Mouse (Mus musculus) cerebellum, adult 2 months (tissue): ENCODE results near the gene Supv3l1. TPM values are rescaled to one million over a fixed set of nuclear protein-coding genes. Genes with fewer than 3 reads are reported as not detected.

Experiments used
- DNase-seq, 2 experiments: peaks; one replicate each; pipeline ENCODE4 v3.0.0; 2021
- H3K27ac ChIP-seq: fragments of 200-500 bp; 2 replicates; pipeline ENCODE4 v1.5.1; 2012; ENCODE audit warnings: low read length, control low read depth, inconsistent platforms; ENCODE audit not compliant: insufficient read depth
- H3K27me3 ChIP-seq: fragments of 200-500 bp; 2 replicates; pipeline ENCODE4 v1.6.1; 2012; ENCODE audit warnings: inconsistent platforms, mild to moderate bottlenecking, low read length, moderate library complexity; ENCODE audit not compliant: control insufficient read depth, insufficient read depth
- H3K4me1 ChIP-seq: fragments of 200-500 bp; 2 replicates; pipeline ENCODE4 v1.6.1; 2011; ENCODE audit warnings: low read length; ENCODE audit not compliant: control insufficient read depth, insufficient read depth
- H3K4me3 ChIP-seq: fragments of 200-500 bp; replicated peaks from 2 replicates; pipeline ENCODE3; 2011; ENCODE audit warnings: mild to moderate bottlenecking, low read depth, low read length, control low read depth; ENCODE audit not compliant: insufficient read depth
- CTCF ChIP-seq: fragments of 200-500 bp; IDR thresholded peaks from 2 replicates; pipeline ENCODE4 v1.5.1; 2011; ENCODE audit warnings: low read depth, mild to moderate bottlenecking, control low read depth, low read length, moderate library complexity, borderline replicate concordance; ENCODE audit not compliant: insufficient read depth
- POLR2A ChIP-seq: fragments of 200-500 bp; IDR thresholded peaks from 2 replicates; pipeline ENCODE4 v1.6.1; 2011; ENCODE audit warnings: low read length, control low read depth, borderline replicate concordance; ENCODE audit not compliant: insufficient read depth
- WGBS: fragments of 180-500 bp; shearing (Covaris S2); methylation state at CpG from one replicate; pipeline ENCODE4 v1.1.7; 2018; 5-methylcytosine and 5-hydroxymethylcytosine counted together
- polyA plus RNA-seq: library from polyadenylated mRNA; depleted of rRNA; stranded (reverse); fragments of >200 nt; gene quantifications from 2 replicates; pipeline ENCODE4 v1.2.3, GENCODE M21; 2012; rRNA removed

Gene Supv3l1
- polyA plus RNA-seq, 1 experiment = 37.3 TPM

DNA sequence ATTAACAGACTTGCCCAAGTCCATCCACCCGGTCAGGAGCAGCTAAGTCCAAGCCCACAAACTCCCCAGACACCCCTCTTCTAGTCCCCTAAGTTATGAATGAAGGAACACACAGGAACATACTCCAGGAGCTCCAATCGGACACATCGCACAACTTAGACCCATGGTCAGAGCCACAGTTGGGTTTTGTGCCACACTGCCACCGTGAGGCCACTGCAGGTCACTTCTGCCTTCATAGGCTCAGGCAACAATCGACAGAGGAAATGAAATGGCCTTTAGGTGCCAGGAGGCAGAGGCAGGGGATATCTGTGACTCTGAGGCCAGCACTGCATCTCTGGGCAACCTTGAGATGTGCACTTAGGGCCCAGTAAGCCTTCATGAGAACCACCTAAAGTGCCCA is 38.6 kb downstream of the Supv3l1 start:
- Histone ChIP-seq H3K4me3 (peak overlapping the region; percentile 33), H3K4me1 (peaks cover 11% of the 10 kb centered on the region; the same call in 1 of the 2 replicates)

DNA sequence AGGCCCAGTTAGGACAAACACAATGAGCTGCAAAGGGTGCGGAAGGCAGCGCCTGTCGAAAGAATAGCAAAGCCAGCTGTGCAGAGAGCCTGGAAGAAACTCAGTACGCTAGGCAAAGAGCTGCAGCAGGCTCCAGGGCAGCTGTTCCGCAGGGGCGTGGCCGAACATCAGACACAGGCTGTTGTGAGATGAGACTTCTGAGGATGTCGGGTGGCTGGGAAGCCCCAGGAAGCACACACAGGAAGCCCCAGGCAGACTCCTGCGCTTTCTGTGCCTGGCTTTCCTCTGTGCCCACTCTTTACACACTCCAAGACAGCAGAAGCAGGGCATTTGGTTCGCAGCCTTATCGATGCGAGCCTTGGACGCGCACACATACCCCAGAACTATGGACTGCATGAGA is 44.6 kb downstream of the Supv3l1 start:
- WGBS = 63% methylated on average over 14 of the region's 14 CpGs
- no peak for TF ChIP-seq CTCF
- Histone ChIP-seq H3K4me1 (peaks cover 3% of the 10 kb centered on the region; the same call in 1 of the 2 replicates), H3K4me3 (no peak overlapping the region), H3K27me3 (no peaks in the 10 kb centered on the region), H3K27ac (no peak overlapping the region)
- DNase-seq = no peak

More for the DNA sequence above, 38.6 kb downstream of the Supv3l1 start:
- 2% methylated on average over 5 of the region's 5 CpGs for WGBS
- no peak overlapping the region for H3K27ac ChIP-seq
- H3K27me3 ChIP-seq = no peaks in the 10 kb centered on the region
- DNase-seq = peak; percentile 78 to 82
- TF ChIP-seq POLR2A = no peak
- peak; percentile 97 for TF ChIP-seq CTCF

DNA sequence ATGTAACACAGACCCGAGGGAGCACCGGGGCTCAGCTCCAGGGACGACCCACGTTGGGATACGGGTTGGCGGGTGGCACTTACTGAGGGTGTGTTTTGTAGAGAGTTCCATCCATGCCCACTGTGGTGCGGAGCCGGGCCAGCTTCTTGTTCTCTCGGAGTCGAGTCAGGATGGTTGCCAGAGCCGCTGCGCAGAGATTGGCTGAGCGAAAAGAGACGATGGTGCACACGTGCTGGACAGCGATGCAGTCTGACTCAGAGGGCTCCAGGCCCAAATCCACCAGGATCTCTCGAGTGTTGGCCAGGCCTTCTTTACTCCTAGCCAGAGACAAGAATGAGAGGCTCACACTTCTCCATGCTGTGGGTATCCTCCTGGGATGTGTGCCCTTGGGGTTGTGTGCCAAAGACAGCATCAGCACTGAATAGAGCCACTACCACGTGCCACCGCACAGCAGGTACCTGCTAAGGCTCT is 47.9 kb downstream of the Supv3l1 start:
- no peak for TF ChIP-seq CTCF
- TF ChIP-seq POLR2A = no peak

DNA sequence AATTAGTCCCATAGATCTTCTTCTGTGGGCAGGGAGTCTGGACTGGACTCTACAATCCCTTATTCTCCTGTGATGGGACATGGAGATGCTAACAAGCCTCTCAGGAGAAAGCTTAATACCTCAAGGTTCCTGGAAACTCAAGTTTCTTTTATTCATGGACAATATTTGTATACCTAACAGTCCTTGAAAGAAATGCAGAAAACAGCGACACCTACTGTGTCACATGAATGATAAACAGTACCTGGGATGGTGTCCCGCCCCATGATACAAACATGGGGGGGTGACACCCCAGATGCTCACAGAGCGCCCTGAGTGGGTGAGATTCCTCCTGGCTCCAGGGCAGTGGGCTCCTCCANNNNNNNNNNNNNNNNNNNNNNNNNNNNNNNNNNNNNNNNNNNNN is 66.5 kb downstream of the Supv3l1 start:
- no peaks in the 10 kb centered on the region for H3K4me1 ChIP-seq
- H3K4me3 ChIP-seq = no peak overlapping the region
- no peak overlapping the region for H3K27ac ChIP-seq
- DNase-seq = no peak
- TF ChIP-seq CTCF = no peak
- no peak for TF ChIP-seq POLR2A
- H3K27me3 ChIP-seq = no peaks in the 10 kb centered on the region
- WGBS = 71% methylated on average over 3 of the region's 3 CpGs

More for the DNA sequence above, 47.9 kb downstream of the Supv3l1 start:
- DNase-seq = peak; percentile 43 to 63
- H3K4me3 ChIP-seq = no peak overlapping the region
- H3K27me3 ChIP-seq = no peaks in the 10 kb centered on the region
- H3K4me1 ChIP-seq = peaks cover 3% of the 10 kb centered on the region; the same call in 1 of the 2 replicates
- WGBS = 11% methylated on average over 19 of the region's 19 CpGs
- no peak overlapping the region for H3K27ac ChIP-seq

DNA sequence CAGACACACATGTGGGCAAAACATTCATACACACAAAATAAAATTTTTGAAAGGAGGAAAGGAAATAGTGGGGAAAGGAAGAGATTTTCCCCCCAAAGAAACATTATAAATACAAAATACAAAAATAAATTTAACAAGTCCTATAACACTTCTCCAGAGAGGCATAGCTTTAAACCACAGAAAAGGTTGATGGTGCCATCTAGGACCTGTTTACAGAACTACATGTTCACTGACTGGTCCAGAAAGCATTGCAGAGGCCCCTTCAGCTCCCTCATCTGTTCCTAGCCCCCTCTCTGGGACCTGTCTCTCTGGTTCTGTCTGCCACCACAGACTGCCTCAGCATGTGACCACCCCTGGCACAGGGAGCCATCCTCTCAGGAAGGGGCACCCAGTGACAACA is 68.6 kb downstream of the Supv3l1 start:
- no peak for DNase-seq
- peak; percentile 36; the same call in 1 of the 2 replicates for TF ChIP-seq CTCF
- no peak for TF ChIP-seq POLR2A
- H3K27me3 ChIP-seq = no peaks in the 10 kb centered on the region
- no peak overlapping the region for H3K27ac ChIP-seq
- H3K4me3 ChIP-seq = no peak overlapping the region
- no peaks in the 10 kb centered on the region for H3K4me1 ChIP-seq

DNA sequence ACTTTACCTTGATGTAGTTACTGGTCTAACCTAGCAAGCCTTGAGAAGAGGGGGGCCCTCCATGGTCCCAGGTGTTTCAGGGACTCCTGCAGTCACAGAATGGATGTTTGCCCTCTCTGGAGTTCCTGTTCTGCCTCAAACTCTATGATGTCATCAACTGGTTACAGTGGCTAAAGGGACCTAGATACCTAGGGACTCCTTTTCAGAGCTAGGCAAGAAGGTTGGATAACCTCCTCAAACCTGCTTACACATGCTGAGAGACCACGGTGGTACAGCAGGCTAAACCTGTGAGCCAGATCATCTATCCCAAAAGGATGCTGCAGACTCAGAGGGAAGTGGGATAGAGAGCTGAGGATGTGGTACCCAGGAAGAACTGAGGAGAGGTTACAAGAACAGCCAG is 69.7 kb downstream of the Supv3l1 start, which contains the start of gene Hk1:
TSS of gene Hk1 (minus strand) at position 101 of the 400 bp plus-strand sequence.
- no peak for DNase-seq
- no peaks in the 10 kb centered on the region for H3K27me3 ChIP-seq
- WGBS = 87% methylated on average over 1 of the region's 1 CpGs
- H3K4me1 ChIP-seq = no peaks in the 10 kb centered on the region
- H3K4me3 ChIP-seq = no peak within 1 kb of the TSS
- no peak within 1 kb of the TSS for H3K27ac ChIP-seq
- TF ChIP-seq CTCF (no peak), POLR2A (no peak)

Other genes starting within 250 kb of the Supv3l1 start
- gene Tspan15, start 218.5 kb downstream of the Supv3l1 start, polyA plus RNA-seq = 51.2 and 55.0 TPM in 2 replicates
- 0.07 TPM in 1 of 2 replicates, not detected in the other for gene Tacr2, start 197.3 kb downstream of the Supv3l1 start, polyA plus RNA-seq
- 206 and 213 TPM in 2 replicates for gene Hk1, start 69.8 kb downstream of the Supv3l1 start, polyA plus RNA-seq
- 1.7 and 2.6 TPM in 2 replicates for gene Hkdc1, start 27.2 kb downstream of the Supv3l1 start, polyA plus RNA-seq
- gene 4930507D05Rik, start 249 bp downstream of the Supv3l1 start, polyA plus RNA-seq = 0.49 and 0.70 TPM in 2 replicates
- 37.1 and 39.2 TPM in 2 replicates for gene Vps26a, start 37.1 kb upstream of the Supv3l1 start, polyA plus RNA-seq
- 11.2 and 11.3 TPM in 2 replicates for gene Srgn, start 77.7 kb upstream of the Supv3l1 start, polyA plus RNA-seq
- 124 and 125 TPM in 2 replicates for gene Kif1bp, start 128.7 kb upstream of the Supv3l1 start, polyA plus RNA-seq
- 18.2 and 19.9 TPM in 2 replicates for gene Ddx21, start 152.5 kb upstream of the Supv3l1 start, polyA plus RNA-seq
- gene Ddx50, start 201.5 kb upstream of the Supv3l1 start, polyA plus RNA-seq = 66.8 and 66.9 TPM in 2 replicates